Mouse (Mus musculus): ENCODE results near the gene Kmt2c. TPM values are rescaled to one million over a fixed set of nuclear protein-coding genes. Genes with fewer than 3 reads are reported as not detected.

Gene Kmt2c
- total and polyA plus RNA-seq, 2 experiments, result 5.1 to 20.1 TPM

- no peak overlapping the region for H3K9ac ChIP-seq (ENCODE audit: low read depth, low read length)
- no peaks in the 10 kb centered on the region for H3K79me2 ChIP-seq (ENCODE audit: control insufficient read depth, insufficient read depth, low read length)
- H3K36me3 ChIP-seq (ENCODE audit: control insufficient read depth, insufficient read depth, low read length), result peaks cover 4% of the 10 kb centered on the region; the same call in 1 of the 2 replicates
- no peaks in the 10 kb centered on the region for H3K4me1 ChIP-seq (ENCODE audit: control insufficient read depth, insufficient read depth, low read length)
- no peak overlapping the region for H3K27ac ChIP-seq (replicated peaks; ENCODE audit: insufficient read depth, low read depth, low read length)
- TF ChIP-seq CTCF (IDR thresholded peaks at IDR 0.05; ENCODE audit: low read depth, low read length), result no peak
- no peak for TF ChIP-seq POLR2A (IDR thresholded peaks at IDR 0.05; ENCODE audit: extremely low read depth, insufficient read depth, low read length)
- H3K4me3 ChIP-seq (ENCODE audit: insufficient read depth, low read depth, low read length), result no peak overlapping the region
- H3K27me3 ChIP-seq (ENCODE audit: control insufficient read depth, insufficient read depth, low read length), result no peaks in the 10 kb centered on the region
- WGBS, result 92% methylated on average over 5 of the region's 5 CpGs
- no peak for DNase-seq (ENCODE audit: extremely low read depth, low read depth, low spot score)
Observed at GRCm38 (mm10) chr5:25506041-25506440, 7.5 kb upstream of the Kmt2c start.

- H3K27ac ChIP-seq (replicated peaks; ENCODE audit: insufficient read depth, low read depth, low read length), result no peak overlapping the region
- H3K27me3 ChIP-seq (ENCODE audit: control insufficient read depth, insufficient read depth, low read length), result no peaks in the 10 kb centered on the region
- TF ChIP-seq CTCF (IDR thresholded peaks at IDR 0.05; ENCODE audit: low read depth, low read length), result no peak
- TF ChIP-seq POLR2A (IDR thresholded peaks at IDR 0.05; ENCODE audit: extremely low read depth, insufficient read depth, low read length), result no peak
- peaks cover 4% of the 10 kb centered on the region; the same call in 1 of the 2 replicates for H3K36me3 ChIP-seq (ENCODE audit: control insufficient read depth, insufficient read depth, low read length)
- H3K4me3 ChIP-seq (ENCODE audit: insufficient read depth, low read depth, low read length), result no peak overlapping the region
- 58% methylated on average over 7 of the region's 7 CpGs for WGBS
- peaks cover 3% of the 10 kb centered on the region; the same call in 1 of the 2 replicates for H3K79me2 ChIP-seq (ENCODE audit: control insufficient read depth, insufficient read depth, low read length)
- H3K9ac ChIP-seq (ENCODE audit: low read depth, low read length), result no peak overlapping the region
- no peak for DNase-seq (ENCODE audit: extremely low read depth, low read depth, low spot score)
- peaks cover 6% of the 10 kb centered on the region; the same call in 1 of the 2 replicates for H3K4me1 ChIP-seq (ENCODE audit: control insufficient read depth, insufficient read depth, low read length)
Observed at GRCm38 (mm10) chr5:25500686-25501085, 2.1 kb upstream of the Kmt2c start.

GRCm38 (mm10) chr5:25499423-25500398, 1.1 kb upstream of the Kmt2c start:
- Histone ChIP-seq H3K9ac (ENCODE audit: low read depth, low read length) (peak overlapping the region; percentile 98), H3K79me2 (ENCODE audit: control insufficient read depth, insufficient read depth, low read length) (peaks cover 5% of the 10 kb centered on the region; the same call in 1 of the 2 replicates), H3K4me1 (ENCODE audit: control insufficient read depth, insufficient read depth, low read length) (peaks cover 6% of the 10 kb centered on the region; the same call in 1 of the 2 replicates), H3K4me3 (ENCODE audit: insufficient read depth, low read depth, low read length) (peak overlapping the region; percentile 97), H3K27ac (replicated peaks; ENCODE audit: insufficient read depth, low read depth, low read length) (peak overlapping the region; percentile 98), H3K36me3 (ENCODE audit: control insufficient read depth, insufficient read depth, low read length) (peaks cover 4% of the 10 kb centered on the region; the same call in 1 of the 2 replicates), H3K27me3 (ENCODE audit: control insufficient read depth, insufficient read depth, low read length) (no peaks in the 10 kb centered on the region)
- WGBS, result under 1% methylated on average over 88 of the region's 90 CpGs
- DNase-seq (ENCODE audit: extremely low read depth, low read depth, low spot score), result peak; percentile 74
- TF ChIP-seq POLR2A (IDR thresholded peaks at IDR 0.05; ENCODE audit: extremely low read depth, insufficient read depth, low read length), result peak; percentile 70
- no peak for TF ChIP-seq CTCF (IDR thresholded peaks at IDR 0.05; ENCODE audit: low read depth, low read length)

GRCm38 (mm10) chr5:25498821-25499422, 339 bp upstream of the Kmt2c start:
- peak overlapping the region; percentile 97 for H3K4me3 ChIP-seq (ENCODE audit: insufficient read depth, low read depth, low read length)
- H3K9ac ChIP-seq (ENCODE audit: low read depth, low read length), result peak overlapping the region; percentile 98
- 3% methylated on average over 64 of the region's 87 CpGs for WGBS
- H3K4me1 ChIP-seq (ENCODE audit: control insufficient read depth, insufficient read depth, low read length), result peaks cover 6% of the 10 kb centered on the region; the same call in 1 of the 2 replicates
- peaks cover 8% of the 10 kb centered on the region; the same call in 1 of the 2 replicates for H3K79me2 ChIP-seq (ENCODE audit: control insufficient read depth, insufficient read depth, low read length)
- peak overlapping the region; percentile 98 for H3K27ac ChIP-seq (replicated peaks; ENCODE audit: insufficient read depth, low read depth, low read length)
- TF ChIP-seq CTCF (IDR thresholded peaks at IDR 0.05; ENCODE audit: low read depth, low read length) (no peak), POLR2A (IDR thresholded peaks at IDR 0.05; ENCODE audit: extremely low read depth, insufficient read depth, low read length) (no peak)
- no peaks in the 10 kb centered on the region for H3K27me3 ChIP-seq (ENCODE audit: control insufficient read depth, insufficient read depth, low read length)
- peaks cover 4% of the 10 kb centered on the region; the same call in 1 of the 2 replicates for H3K36me3 ChIP-seq (ENCODE audit: control insufficient read depth, insufficient read depth, low read length)
- peak; percentile 45 for DNase-seq (ENCODE audit: extremely low read depth, low read depth, low spot score)

GRCm38 (mm10) chr5:25497720-25498345, 750 bp downstream of the Kmt2c start:
- peaks cover 6% of the 10 kb centered on the region; the same call in 1 of the 2 replicates for H3K4me1 ChIP-seq (ENCODE audit: control insufficient read depth, insufficient read depth, low read length)
- TF ChIP-seq POLR2A (IDR thresholded peaks at IDR 0.05; ENCODE audit: extremely low read depth, insufficient read depth, low read length), result no peak
- TF ChIP-seq CTCF (IDR thresholded peaks at IDR 0.05; ENCODE audit: low read depth, low read length), result no peak
- peak overlapping the region; percentile 98 for H3K9ac ChIP-seq (ENCODE audit: low read depth, low read length)
- H3K36me3 ChIP-seq (ENCODE audit: control insufficient read depth, insufficient read depth, low read length), result peaks cover 1% of the 10 kb centered on the region; the same call in 1 of the 2 replicates
- peak; percentile 45 for DNase-seq (ENCODE audit: extremely low read depth, low read depth, low spot score)
- peak overlapping the region; percentile 98 for H3K4me3 ChIP-seq (ENCODE audit: insufficient read depth, low read depth, low read length)
- no peaks in the 10 kb centered on the region for H3K27me3 ChIP-seq (ENCODE audit: control insufficient read depth, insufficient read depth, low read length)
- WGBS, result 3% methylated on average over 75 of the region's 78 CpGs
- peaks cover 14% of the 10 kb centered on the region; the same call in 1 of the 2 replicates for H3K79me2 ChIP-seq (ENCODE audit: control insufficient read depth, insufficient read depth, low read length)
- H3K27ac ChIP-seq (replicated peaks; ENCODE audit: insufficient read depth, low read depth, low read length), result peak overlapping the region; percentile 91
